Mouse (Mus musculus) stomach, adult 2 months (tissue): Measurements from ENCODE around the gene Pus7. TPM values are rescaled to one million over a fixed set of nuclear protein-coding genes. Genes with fewer than 3 reads are reported as not detected.

Experiments
- polyA plus RNA-seq: library from polyadenylated mRNA; depleted of rRNA; stranded (reverse); fragments of >200 nt; gene quantifications from 2 replicates; pipeline ENCODE4 v1.2.3, GENCODE M21; 2012; rRNA removed

Gene Pus7
- polyA plus RNA-seq = 0.58 and 0.96 TPM in 2 replicates

DNA sequence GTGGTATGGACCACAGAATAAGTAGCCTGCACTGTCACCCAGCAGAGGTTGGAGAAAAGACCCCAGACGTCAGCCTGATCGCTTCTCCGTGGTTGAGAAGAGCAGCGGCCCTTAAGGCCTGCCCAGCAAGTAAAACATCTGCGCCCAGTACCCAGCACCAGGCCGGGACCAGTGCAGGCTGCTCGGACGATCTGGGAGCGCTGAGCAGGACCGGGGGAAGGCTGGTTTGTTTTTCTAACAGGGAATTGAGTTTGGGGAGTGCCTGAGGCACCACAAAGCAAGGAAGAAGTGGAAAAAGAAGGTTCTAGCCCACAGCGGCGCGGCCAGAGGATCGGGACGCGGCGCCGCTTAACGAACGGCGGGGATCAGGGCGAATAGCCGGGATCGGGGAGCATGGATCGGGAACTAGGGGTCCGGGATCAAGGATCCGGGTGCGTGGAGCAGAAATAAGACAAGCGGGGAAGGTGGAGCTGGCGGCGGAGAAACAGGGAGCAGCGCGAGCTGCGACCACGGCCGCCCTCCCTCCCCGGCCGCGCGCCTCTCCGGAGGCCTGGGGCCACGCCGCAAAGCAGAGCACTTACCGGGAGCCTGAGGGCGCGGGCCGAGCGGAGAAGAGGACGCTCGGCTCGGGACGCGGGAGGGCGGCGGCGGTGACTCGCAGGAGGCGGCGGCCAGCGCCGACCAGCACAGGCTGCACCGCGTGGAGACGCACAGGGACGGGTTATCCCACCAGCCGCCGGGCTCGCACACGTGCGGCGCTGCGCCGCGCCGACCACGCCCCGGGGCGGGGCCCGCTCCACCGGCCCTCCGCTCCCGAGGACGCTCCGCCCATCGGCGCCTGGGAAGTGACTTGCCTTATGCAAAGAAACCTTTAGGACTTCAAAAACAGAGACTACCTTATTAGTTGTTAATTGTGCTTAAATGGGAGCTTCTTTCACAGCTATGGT, at the start of gene Pus7:
Pus7 (minus strand) TSS at position 781 of the 947 bp plus-strand sequence.

DNA sequence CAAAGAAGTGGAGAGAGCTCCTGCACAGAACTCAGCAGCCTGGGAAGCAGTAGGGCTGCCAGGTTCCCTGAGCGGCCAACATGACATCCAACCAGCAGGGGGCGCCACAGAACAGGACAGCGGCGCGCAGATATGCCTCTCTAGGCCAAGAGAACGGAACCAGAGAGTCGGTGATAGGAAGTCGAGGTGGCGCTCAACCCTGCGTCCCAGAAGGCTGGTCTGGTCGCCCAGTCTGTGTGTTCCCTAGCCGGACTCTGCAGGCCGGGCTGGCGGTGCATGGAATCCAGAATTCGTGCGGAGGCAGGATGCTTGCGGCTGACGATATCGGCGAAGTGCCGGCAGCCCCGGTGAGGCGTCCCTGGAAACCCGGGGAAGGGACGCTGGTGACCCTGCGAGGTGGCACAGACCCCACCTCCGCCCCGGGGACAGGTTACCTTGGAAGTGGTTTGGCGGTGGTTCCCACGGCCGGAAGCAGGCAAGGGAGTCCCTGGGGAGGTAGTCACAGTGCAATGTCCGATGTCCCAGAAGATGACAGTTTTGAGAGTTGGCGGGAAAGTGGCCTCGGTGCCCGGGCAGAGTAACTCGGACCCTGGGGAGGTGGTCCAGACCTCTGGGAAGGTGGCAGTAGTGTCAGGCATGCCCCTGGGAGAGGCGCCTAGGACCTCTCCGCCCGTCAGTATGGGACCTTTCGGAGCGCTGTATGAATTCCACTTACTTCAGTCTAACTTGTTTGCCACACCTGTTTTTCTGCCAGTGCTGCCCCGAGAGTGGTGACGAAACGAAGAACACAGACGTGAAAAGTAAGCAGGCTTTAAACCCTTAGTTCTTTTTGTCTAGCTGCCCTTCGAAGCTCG, 4.3 kb upstream of the Pus7 start, which contains the start of gene Rint1:
Rint1 (plus strand) TSS at position 176 of the 854 bp plus-strand sequence.

Other genes starting within 250 kb of the Pus7 start
- 0.63 and 1.2 TPM in 2 replicates for gene Srpk2, start 99.1 kb downstream of the Pus7 start, polyA plus RNA-seq
- 2.9 and 4.6 TPM in 2 replicates for gene Rint1, start 4.0 kb upstream of the Pus7 start, polyA plus RNA-seq
- 6.6 and 7.0 TPM in 2 replicates for gene Tomm7, start 60.5 kb upstream of the Pus7 start, polyA plus RNA-seq
- gene Fam126a, start 247.0 kb upstream of the Pus7 start, polyA plus RNA-seq = 0.60 and 0.66 TPM in 2 replicates